Mouse (Mus musculus) brain, embryonic 14.5 days (tissue): ENCODE results near the gene Teddm3.
"Not testable (repeated sequence)": the region's sequence is repeated elsewhere in the genome, so short reads cannot be mapped to it uniquely, and the experiment has no call there.

Experiments
- CTCF ChIP-seq: fragments of 200-500 bp; IDR thresholded peaks from 2 replicates; pipeline ENCODE4 v1.5.1; 2012; ENCODE audit warnings: inconsistent platforms, mild to moderate bottlenecking, moderate library complexity, borderline replicate concordance; ENCODE audit not compliant: insufficient read depth, insufficient read length; ENCODE audit errors: extremely low read depth
- POLR2A ChIP-seq: fragments of 200-500 bp; IDR thresholded peaks from 2 replicates; pipeline ENCODE4 v1.6.1; 2012; ENCODE audit warnings: mild to moderate bottlenecking, inconsistent platforms, borderline replicate concordance; ENCODE audit not compliant: poor library complexity, insufficient read depth, insufficient read length, severe bottlenecking; ENCODE audit errors: extremely low read depth

DNA sequence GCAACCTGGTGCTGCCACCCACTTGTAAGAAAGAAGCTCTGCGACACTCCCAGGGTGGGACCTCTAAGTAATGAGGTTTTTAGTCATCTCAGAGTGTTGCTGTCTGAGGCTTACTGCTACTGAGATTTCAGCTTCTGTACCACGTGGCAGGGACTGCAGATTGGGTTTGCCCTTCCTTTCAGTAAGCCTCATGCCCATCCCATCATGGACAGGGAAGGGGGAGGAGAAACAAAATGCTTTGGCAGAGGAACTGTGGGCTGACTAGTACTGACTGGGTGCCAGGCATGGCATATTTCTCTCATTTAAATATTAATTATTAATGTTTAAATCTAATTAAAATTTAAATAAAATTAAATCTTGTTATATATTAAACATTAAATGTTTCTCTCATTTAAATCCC is at the start of gene Teddm3:
- not testable (repeated sequence) for TF ChIP-seq CTCF, POLR2A
